Mouse (Mus musculus) Muller cell, postnatal 12 days (primary cell): ENCODE data around the gene Dbi.
A peak's percentile ranks its signal among the peaks of the same experiment; 100 is the strongest.

Experiments used
- DNase-seq: peaks from one replicate; pipeline ENCODE4 v3.0.0-alpha.2; 2015; ENCODE audit errors: inconsistent ontology term

The Dbi gene

GRCm38 (mm10) chr1:120120969-120121811, at the start of gene Dbi, which contains the start of gene 3110009E18Rik:
TSS of gene Dbi (minus strand) at chr1:120121078.
TSS of gene 3110009E18Rik (plus strand) at chr1:120121187.
- DNase-seq, result peak; percentile 100

GRCm38 (mm10) chr1:120170307-120170706, 49.4 kb upstream of the Dbi start:
- no peak for DNase-seq

DNA sequence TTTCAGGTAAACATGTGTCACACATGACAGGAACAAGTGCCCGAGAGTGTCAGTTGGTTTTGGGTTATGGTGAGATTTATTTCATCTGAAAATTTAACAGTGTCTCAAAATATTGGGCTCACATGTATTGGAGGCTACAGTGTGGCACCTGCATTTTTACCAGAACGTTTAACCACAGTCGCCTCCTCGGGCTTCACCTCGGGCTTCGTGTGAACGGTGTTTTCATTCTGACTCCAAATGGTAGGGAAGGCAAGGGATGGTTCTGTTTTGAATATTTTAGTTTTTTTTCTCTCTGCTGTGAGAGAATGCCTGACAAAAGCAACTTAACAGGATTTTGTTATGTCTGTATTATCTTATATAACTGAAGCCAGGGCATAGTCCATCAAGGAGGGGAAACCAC, 47.8 kb upstream of the Dbi start:
- no peak for DNase-seq

GRCm38 (mm10) chr1:120168016-120168415, 47.1 kb upstream of the Dbi start:
- no peak for DNase-seq

GRCm38 (mm10) chr1:120162616-120163015, 41.7 kb upstream of the Dbi start:
- DNase-seq, result no peak

- DNase-seq, result no peak
Measured at GRCm38 (mm10) chr1:120161502-120161901, 40.6 kb upstream of the Dbi start.

DNA sequence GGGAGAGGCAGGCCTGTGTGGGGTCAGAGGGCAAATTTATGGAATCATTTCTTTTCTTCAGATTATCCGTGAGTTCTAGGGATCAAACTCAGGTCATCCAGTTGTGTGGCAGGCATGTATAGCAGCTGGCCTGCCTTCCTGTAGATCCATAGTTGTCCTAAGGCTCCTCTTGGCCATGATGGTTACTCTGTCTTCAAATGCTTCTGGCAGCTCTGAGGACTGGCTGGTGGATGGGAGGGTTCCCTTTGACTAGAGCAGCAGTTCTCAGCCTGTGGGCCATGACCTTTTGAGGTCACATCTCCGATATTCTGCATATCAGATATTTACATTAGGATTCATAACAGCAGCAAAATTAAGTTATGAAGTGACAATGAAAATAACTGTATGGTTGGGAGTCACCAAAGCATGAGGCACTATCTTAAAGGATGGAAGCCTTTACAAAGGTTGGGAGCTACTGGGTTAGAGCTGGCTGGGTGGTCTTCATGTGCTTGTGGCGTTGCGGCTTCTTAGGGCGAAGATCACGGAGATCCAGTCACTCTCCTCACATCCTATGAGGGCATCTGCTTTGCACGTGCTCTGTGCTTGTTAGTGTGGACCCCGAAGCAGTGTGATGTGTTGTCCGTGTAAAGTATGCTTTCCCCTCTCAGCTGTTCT, 37.7 kb upstream of the Dbi start:
- no peak for DNase-seq

- DNase-seq, result no peak
Measured at GRCm38 (mm10) chr1:120155325-120155724, 34.4 kb upstream of the Dbi start.

DNA sequence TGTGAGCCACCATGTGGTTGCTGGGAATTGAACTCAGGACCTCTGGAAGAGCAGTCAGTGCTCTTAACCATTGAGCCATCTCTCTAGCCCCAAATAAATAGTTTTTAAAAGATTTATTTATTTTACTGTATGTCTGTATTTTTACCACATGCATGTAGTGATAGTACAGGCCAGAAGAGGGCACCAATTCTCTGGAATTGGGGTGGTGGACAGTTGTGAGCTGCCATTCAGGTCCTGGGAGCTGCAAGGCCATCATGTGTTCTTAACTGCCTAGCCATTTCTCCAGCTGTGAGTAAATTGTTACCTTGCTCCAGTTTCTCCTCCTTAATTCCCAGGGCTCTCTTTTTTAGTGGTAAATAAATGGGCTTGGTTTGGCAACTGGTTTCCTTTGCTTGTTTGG, 33.4 kb upstream of the Dbi start:
- no peak for DNase-seq

DNA sequence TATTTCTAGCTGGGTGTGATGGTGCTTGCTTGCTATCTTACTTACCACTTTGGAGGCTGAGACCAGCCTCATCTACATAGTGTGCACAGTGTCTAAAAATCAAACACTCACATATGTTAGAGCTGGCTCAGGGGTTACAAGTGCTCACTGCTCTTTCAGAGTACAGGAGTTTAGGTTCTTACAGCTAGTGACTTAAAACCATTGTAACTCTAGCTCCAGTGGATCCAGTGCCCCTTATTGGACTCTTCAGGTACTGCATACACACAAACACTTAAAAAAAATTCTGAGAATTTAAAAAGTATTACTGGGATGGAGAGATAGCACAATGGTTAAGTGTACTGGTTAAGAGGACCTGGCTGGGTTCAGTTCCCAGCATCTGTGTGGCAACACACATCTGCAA, 26.1 kb upstream of the Dbi start:
- no peak for DNase-seq

- DNase-seq, result peak; percentile 55
Measured at GRCm38 (mm10) chr1:120145527-120146216, 24.8 kb upstream of the Dbi start.

- no peak for DNase-seq
Measured at GRCm38 (mm10) chr1:120142551-120142950, 21.7 kb upstream of the Dbi start.

- DNase-seq, result no peak
Measured at GRCm38 (mm10) chr1:120140144-120140693, 19.3 kb upstream of the Dbi start.

DNA sequence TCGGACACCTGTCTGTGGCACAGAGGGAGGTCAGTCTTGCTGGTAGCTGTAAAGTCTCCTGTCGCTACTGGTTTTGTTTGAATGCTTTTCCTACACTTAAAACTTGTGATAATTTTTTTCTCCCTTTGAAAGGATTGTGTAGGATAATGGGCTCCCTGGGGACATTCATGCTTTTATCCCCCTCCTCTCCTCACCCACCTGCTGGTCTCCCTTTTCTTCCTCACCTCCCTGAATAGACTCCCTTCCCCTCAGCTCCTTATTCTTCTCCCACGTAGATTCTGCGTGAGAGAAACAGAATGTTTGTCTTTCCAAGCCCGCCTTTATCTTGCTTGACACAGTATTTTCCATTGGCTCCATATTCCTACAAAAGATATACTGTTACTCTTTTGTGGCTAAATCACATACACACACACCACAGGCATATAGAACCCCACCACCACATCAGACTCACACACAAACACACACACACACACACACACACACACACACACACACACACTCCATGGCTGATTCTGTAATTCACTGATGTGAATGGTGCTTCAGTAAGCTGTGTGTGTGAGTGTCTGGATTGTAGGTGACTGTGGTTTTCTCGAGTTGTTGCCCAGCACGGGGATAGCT, 18.2 kb upstream of the Dbi start:
- DNase-seq, result no peak

GRCm38 (mm10) chr1:120135934-120136786, 15.3 kb upstream of the Dbi start:
- DNase-seq, result peak; percentile 85

DNA sequence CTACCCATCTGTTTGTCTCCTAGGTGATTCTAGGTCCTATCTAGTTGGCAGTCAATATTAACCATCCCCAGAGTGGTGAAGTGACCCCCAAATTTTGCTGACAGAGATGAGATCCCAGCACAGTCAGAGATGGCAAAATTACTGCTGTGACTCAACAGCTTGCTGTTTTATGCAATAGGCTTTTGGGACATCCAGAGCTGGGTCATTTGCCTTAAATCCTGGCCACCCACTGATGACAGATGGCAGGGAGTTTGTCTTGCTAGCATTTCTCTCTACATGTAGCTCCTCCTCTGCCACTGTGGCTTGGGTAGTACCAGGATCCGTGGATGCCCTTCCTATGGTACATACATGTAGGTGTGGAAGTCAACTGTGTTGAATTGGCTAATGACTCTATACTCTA, 11.5 kb upstream of the Dbi start:
- DNase-seq, result no peak

GRCm38 (mm10) chr1:120126318-120126717, 5.4 kb upstream of the Dbi start:
- DNase-seq, result no peak

DNA sequence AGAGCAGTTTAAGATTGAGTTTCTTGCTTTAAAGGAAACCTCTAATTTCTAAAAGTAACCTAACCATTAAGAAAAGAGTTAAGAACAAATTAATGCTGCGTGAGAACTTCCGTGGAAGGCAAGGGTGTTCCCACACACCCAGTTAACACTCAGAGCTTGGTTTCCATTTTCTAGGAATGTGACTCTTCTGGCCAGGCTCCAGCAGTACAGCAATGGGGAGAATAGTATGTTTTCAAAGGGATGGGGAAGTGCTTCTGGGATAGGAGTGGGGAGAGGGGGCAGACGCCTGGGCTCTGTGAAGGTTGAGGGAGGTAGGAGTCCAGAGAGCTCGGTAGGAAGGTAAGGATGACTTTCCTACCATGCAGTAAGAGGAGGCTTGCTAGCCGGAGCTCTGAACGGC, 4.6 kb upstream of the Dbi start:
- DNase-seq, result no peak

- no peak for DNase-seq
Measured at GRCm38 (mm10) chr1:120124839-120125238, 4.0 kb upstream of the Dbi start.

DNA sequence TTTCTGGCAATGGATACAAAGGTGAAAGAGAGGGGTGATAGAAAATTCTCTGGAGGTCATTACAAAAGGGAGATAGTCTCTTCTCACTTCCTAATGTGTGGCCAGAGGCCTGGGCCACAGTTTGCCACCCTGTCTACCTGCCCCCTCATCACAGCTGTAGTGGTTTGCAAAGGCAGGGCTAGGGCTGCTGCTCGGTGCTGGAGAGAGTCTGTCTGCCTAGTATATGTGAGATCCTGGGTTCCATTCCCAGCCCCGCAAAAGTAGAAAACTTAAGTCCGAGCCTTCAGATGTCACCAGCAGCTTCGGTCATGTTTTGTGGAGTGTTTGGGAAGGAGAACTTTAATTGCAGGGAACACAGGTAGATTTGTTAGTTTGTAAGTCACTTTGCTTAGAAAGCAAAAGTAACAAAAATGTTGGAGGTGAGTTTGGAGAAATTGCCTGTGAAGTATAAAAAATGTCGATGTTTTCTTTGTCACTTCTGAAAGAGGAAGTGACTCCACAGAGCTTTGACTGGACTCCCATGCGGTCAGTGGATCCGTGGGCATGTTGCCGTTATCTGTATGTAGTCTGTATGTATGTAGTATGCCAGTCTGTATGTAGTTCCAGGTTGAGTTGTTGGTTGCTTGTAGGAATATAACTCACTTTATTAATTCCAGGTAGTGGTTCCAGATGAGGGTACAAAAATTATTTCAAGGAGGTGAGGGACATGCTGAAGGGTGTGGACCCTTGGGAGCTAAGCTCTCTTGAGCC, 1.9 kb upstream of the Dbi start:
- DNase-seq, result no peak
